Mouse (Mus musculus) right cerebral cortex, adult 2 months (tissue): ENCODE data around the gene Rab11fip3.
"Not testable (repeated sequence)": the region's sequence is repeated elsewhere in the genome, so short reads cannot be mapped to it uniquely, and the experiment has no call there.

Experiments used
- DNase-seq, 2 experiments: peaks; one replicate each; pipeline ENCODE4 v3.0.0; 2021 to 2022; ENCODE audit warnings: low spot score in 2 of 2

Gene Rab11fip3

DNA sequence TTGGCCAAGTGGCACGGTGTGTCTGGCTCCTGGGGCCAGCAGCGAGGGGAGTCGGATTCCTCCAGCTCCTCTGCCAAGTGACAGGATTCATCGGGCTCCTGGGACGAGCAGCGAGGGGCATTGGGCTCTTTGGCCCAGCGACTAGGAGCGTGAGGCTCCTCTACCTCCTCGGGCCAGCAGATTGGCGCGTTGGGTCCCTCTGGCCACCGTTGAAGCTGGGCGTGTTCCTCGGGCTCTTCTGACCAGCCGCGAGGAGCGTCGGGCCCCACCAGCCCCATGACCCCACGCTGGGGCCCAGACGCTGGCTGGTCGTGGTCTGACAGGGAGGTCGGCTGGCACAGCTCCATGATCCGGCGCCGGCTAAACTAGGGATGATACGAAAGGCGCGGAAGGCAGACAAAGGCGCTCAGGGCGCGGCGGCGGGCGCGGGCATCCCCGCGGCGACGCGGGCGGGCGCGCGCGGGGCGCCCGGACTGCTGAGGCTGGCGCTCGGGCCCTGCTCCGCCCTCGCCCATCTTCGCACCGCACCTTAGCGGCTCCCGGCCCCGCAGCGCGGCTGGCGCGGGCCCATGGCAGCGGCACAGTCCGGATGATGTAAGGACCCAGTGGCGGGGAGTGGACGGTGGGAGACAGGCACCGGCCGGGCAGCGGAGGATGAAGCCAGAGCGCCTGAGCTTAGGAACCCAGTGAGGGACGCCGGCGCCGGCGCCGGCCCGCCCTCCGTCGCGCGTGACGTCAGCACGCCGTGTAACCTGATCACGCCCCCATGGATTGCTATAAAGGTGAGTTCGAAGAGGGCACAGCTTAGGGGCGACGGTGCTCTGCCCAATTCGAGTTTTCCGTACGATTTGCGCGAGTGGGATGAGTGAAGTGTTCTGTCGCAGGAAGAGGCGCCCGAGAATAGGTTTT lies at the start of gene Rab11fip3:
TSS of gene Rab11fip3 (minus strand) at position 725 of the 909 bp plus-strand sequence.
- peak; percentile 80 to 85 for DNase-seq

DNA sequence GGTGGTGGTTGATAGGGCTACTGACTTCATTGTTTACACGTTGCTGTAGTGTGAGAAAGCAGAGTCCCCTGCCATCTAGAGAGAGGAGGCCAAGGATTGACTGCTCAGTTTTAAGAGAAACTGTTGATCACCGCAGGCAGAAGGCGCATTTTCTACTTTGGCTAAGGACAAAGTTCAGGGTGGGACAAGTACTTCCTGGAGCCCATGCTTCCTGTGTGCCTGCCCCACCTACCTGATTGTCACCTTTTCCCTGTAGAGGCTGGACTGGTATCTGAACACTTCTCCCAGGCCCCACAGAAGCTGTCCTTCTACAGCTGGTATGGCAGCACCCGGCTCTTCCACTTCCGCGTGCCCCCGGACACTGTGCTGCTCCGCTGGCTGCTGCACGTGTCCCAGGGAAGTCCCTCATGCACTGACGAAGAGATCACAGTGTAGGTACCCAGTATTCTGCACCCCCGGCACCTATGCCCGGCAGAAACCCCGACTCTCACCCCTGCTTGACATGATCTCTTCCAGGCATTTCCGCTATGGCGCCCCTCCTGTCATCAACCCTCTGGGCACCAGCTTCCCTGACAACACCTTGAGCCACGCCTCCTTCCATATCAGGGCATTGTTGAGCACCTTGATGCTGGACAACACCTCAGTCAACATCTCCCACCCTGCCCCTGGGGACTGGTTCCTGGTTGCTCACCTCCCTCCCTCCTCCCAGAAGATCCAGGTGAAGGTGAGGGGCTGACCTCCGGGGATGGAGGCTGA lies 47.3 kb upstream of the Rab11fip3 start:
- no peak for DNase-seq

DNA sequence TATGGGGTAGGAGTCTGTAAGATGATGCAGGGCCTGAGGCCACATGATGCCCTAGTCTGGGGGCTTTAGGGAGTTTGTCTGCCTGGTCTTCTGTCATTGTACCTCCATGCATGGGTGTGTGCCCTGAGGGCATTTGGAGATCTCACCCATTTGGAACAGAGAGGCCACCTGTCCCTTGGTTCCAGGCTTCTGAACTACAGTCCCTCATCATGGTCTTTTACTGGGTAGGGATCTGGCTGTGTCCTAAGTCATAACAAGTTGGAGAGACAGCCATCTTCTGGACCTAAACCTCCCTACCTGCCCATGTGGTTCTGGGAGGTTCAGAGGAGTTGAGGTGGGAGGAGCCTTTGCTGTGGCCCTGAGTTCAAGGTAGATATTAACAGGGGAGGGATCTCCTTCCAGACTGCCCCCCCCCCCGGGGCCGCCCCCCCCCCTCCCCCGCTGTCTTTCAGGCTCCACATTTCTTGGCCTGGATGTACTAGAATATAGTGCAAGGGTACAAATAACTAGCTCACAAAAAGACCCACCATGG lies 46.7 kb upstream of the Rab11fip3 start:
- no peak for DNase-seq

DNA sequence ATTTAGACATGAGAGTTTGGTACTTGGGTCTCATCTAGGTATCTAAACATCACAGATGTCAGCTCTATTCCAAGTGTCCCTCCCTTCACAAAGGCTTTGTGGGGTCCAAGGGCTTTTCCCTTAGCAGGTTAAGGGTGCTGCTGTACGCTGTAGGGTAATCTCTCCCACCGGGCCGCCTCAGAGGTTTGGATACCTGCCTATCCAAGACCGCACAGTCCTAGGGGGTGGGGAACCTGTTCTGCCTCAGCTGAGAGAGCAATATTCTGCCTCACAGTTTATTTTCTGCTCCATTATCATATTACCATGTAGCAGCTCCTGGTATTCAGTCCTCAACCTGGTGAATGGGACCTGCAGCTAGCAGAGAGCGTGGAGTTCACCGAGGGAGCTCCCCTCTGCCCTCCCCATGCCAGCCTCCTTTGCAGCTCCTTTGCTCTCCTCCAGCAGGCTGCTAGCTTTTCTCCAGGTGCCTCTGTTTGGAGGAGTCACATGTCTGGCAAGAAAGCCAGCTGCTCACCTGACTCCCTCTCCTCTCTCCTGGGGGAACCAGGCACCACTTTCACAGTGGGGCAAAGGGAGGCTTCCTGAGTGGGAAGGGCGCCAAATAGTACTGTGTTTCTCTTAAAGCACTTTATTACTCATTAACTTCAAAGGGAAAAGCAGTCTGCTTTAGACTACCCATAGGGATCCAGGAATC lies 46.0 kb upstream of the Rab11fip3 start:
- no peak for DNase-seq

DNA sequence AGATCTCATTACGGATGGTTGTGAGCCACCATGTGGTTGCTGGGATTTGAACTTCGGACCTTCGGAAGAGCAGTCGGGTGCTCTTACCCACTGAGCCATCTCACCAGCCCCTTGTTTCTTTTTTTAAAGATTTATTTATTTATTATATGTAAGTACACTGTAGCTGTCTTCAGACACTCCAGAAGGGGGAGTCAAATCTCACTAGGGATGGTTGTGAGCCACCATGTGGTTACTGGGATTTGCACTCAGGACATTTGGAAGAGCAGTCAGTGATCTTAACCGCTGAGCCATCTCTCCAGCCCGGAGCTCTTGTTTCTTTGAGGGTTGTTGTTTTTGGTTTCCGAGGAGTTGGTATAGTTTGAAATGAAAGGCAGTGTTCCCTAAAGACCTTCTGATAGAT lies 45.1 kb upstream of the Rab11fip3 start:
- not testable (repeated sequence) for DNase-seq

DNA sequence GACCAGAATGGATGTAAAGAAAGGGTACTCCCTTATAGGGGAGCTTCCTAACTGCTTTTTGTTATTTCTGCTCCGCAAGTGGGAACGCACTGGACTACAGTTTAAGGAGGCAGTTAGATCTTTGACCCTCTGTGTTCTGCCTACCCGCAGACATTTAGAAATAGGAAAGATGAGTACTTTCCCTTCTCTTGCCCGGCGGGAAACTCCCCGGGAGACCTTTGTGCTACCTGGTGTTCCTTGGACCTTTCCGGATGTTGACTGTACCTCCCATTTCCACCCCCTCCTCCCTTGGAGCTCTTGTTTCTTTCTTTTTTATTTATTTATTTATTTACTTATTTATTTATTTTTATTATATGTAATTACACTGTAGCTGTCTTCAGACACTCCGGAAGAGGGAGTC lies 44.7 kb upstream of the Rab11fip3 start:
- no peak for DNase-seq

DNA sequence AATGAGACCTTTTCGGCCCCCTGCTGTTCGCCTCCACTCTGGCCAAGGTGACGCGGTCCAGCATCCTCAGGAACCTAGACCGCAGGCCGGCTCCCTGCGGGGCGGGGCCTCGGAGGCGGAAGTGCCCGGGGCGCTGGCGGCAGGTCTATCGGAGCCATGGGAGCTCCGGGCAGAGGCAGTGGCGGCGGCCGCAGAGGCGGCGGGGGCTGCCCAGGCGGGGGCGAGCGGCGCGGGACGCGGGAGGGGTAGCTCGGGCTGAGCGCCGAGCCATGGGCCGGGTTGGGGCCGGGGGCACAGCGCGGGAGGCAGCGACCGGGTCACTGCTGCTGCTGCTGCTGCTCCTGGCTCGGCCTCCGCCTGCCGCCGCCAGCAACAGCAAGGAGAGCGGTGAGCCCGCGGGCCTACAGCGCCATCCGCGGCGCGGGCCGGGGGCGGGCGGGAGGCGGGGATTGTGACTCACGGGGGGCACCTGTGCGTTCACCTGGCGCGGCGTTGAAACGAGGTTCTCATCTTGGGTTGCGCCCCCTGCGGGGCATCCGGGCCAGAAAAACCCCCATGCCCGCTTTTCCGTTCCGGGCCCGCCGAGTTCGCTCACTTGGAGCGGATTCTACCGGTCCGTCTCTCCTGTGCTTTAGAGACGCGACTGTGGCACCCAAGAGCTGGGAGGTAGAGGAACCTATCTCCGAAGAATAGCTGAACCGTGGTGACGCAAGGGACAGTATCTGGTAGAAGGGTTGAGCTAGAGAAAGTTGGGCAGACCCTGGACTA lies 44.0 kb upstream of the Rab11fip3 start, which contains the start of gene Tmem8:
TSS of gene Tmem8 (plus strand) at position 119 of the 768 bp plus-strand sequence.
- peak; percentile 69 to 72 for DNase-seq

DNA sequence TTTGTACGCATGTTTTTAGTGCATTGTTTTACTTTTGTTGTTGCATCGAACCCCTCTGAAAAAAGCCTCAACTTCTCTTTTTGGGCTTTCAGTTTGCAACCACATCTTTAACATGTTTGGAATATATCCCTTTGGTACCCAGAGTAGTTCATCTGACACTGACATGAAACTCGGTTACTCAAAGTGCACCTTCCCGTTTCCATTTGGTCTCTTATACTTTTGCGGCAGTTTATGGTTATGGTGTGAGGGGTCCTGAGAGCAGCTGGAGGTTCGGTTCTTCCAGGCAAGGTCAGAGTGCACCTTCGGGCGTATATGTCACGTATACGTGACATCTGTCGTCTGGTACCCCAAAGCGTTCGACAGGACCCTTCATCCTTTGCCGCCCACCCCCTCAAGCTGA lies 43.4 kb upstream of the Rab11fip3 start:
- no peak for DNase-seq

DNA sequence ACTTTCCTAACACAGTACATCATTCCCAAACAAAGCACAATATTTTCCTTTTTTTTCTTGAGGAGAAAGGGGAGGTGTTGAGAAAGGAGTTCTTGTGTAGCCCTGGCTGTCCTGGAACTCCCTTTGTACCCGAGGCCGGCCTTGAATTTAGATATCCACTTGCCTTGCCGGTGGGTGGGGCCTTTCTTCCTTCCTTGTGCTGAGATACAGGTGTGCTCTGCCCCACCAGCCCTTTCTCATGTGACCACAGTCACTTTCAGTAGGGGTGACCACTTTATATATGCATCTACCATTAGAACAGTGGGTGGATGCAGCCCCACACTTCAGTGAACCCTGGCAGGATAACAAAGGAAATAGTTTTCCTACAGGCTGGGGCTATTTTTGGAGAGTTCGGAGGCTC lies 42.4 kb upstream of the Rab11fip3 start:
- DNase-seq: no peak

DNA sequence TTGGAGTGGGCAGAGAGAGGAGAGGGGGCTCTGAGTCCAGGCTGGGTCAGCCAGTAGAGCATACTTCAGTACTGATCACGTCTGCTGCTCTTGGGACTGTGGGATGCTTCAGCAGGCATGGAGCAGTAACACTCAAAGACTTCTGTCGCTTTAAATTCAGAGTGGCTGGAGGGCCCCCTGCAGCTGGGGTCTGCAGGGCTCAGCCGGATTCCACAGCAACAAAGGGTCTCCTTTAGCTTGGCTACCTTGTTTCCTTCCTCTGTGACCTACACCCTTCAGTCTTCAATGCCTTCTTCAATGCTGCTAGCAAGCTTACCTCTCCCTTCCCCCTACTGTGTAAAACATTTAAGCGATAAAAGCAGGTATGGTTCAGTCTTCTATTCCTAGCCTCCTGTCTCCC lies 41.7 kb upstream of the Rab11fip3 start:
- DNase-seq: no peak

DNA sequence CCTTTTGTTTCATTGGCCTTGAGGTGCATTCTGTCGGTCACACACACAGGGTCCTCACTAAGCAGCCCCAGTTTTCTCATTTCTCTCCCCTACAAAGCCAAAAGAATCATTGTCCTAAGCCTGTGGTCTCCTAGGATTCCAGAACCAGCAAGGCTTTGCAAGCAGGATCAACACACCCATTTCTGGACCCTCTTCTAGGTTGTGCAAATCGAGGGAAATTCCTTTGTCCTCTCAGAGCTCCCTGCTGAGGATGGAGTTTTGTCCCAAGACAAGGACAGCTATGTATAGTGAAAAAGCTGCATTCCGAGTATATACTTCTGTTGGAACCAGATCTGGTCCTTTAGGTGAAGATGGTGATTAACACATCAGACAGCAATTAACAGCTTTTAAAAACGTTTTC lies 40.8 kb upstream of the Rab11fip3 start:
- DNase-seq: no peak

DNA sequence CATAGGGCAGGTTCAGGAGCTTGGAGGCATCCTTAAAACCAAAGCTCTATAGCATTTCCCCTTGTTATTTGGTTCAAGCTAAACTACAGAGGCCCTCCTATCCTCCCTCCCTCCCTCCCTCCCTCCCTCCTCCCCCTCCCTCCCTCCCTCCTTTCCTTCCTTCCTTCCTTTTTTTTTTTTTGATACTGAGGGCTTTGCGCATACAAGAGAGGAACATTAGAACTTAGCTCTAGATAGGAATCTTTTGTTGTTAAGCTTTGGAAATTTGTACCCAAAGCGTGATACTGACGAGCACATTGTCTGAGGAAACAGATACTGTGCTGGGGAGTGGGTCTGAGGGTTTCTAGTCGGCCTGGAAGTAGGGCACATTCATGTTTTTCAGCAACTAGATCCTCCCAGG lies 36.3 kb upstream of the Rab11fip3 start:
- no peak for DNase-seq

DNA sequence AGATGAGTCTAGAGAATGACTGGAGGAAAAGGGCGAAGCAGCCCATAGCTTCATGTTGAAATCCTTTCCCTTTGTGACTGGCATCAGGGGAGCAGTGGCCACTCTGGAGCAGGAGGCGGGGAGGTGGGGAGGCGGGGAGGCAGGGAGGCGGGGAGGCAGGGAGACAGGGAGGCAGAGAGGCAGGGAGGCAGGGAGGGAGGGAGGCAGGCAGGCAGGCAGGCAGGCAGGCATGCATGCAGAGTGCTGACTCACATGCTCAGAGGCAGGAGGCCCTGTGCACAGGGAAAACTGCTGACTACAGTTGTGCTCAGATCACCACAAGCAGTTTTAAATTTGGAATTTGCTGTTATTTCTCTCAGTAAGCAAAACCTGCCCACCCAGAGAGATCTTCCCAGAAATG lies 32.1 kb upstream of the Rab11fip3 start:
- DNase-seq: peak in 1 of 2 experiments; percentile 35

DNA sequence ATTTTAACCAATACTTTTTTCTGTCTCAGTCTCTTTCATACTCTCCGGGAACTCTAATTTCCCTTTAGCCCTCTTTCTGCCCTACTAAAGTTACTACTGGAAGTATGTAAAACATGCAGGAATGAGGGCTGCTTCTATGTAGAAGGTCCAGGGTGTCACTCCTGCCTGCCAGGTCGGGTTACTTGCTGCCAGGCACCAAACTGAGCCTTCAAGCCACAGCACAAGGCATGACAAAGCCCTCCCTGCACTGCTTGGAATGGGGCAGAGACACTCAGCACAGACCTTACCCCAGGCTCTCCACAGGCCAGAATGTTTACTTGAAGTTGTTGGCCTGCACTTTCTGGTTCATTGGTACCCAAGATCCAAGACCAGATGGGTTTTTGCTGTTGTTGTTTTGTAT lies 30.8 kb upstream of the Rab11fip3 start:
- no peak for DNase-seq

DNA sequence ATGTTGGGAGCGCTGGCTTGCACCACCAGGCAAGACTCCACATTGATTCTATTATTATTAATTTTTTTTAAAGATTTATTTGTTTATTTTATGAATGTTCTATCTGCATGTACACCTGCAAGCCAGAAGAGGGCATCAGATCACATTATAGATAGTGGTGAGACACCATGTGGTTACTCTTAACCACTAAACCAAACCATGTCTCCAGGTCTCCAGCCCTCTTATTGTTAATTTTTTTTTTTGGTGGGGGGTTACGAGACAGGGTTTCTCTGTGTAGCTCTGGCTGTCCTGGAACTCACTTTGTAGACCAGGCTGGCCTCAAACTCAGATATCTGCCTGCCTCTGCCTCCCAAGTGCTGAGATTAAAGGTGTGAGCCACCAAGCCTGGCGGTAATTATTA lies 30.0 kb upstream of the Rab11fip3 start:
- DNase-seq: not testable (repeated sequence)

DNA sequence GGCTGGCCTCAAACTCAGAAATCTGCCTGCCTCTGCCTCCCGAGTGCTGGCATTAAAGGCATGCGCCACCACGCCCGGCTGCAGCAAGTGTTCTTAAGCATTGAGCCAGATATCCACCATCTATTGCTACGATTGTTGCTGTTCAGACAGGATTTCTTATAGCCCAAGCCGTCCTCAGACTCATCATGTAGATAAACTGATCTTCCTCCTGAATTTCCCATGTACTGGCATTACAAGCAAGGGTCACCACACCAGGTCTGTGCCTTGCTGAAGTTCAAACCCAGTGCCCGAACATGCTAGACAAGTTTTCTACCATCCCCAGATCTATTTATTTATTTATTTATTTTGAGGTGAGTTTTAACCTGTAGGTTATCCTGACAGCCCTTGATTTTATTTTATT lies 29.1 kb upstream of the Rab11fip3 start:
- no peak for DNase-seq

DNA sequence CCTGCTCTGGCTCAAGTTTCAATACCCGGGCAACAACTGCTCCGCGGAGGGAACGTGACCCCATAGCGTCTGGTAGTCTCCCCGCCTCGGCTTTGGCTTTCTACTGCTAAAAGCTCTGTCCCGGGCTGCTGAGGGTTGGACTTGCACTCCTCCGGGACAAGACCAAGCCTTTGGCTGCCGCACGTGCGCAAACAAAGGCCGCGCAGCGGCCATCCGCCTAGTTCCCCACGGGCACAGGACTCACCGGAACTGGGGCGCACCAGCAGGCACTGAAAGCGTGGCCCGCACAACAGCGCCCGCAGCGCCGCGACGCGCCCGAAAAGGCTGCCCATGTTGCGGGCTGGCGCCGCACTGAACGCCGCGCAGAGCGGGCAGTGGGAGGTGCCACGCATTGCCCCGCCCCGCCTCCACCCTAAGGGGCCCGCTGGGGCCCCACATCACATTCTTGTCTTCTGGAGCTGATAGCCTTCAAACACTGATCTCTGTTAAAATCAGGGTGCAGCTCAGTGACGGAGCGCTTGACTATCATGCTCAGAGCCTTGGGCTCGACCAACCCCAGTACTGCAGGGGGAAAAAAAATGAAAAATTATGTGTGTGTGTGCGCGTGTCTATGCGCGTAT lies 25.9 kb upstream of the Rab11fip3 start, which contains the start of gene Nme4:
TSS of gene Nme4 (minus strand) at position 482 of the 620 bp plus-strand sequence.
- DNase-seq: peak; percentile 74 to 75

DNA sequence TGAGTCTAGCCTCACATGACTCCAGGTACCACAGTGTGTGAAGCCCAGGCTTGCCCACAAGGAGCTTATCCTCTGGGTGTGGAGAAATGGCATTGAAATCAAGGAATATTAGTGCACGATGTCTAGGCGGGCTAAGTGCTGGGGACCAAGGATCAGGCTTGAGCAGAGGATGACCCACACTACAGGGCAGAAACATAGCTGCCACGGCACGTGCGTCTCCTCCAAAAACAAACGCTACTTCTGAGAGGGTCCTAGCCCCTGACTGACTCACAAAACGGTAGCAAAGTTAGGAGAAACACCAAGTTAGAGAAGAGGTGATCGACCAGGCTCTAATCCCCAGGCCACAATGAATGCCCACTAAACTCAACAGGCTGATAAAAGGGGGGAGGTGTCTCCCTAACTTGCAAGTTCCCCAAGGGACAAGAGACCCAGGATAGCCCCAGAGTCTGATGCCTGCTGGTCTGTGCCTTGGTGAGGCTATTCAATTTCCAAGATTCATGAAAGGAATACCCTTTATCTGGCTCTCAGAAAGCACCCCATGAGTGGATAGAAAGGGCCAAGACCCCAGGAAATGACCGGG lies 25.3 kb upstream of the Rab11fip3 start:
- no peak for DNase-seq

DNA sequence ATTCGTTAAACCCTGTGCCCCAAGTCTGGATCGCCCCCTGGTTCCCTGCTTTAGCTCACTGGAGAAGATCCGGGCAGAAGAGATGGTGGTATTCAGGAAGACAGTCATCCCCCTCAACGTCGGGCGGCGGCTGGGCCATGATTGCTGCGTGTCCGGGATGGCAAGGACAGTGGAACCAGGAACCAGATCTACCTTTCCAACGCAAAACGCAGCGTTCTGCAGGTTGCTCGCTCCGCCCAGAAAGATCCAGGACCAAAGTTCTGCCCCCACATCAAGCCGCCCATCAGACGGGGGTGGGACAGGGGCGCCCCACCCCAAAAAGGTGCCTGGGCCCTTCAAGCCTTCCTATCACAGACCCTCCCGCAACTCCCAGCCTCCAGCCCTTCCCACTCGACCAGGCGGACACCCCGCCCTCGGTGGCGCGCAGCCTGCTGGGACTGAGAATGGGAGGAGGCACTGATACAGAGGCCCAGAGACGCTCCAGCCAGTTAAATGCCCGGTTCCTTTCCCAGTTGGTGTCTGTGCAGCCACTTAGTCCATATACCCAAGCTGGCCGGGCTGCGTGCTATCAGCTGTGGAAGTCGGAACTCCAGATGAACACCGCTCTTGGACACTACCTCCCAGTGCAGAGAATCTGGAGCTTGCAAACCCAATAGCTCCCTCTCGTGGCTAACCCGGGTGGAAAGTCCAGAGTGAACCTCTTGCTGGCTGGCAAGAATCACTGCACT lies 20.7 kb upstream of the Rab11fip3 start, which contains the start of gene Decr2:
TSS of gene Decr2 (minus strand) at position 433 of the 728 bp plus-strand sequence.
- DNase-seq: peak; percentile 89 to 91
